Mouse (Mus musculus): ENCODE results near the gene Zfpm1. TPM values are rescaled to one million over a fixed set of nuclear protein-coding genes. Genes with fewer than 3 reads are reported as not detected.

Zfpm1 gene
- polyA plus RNA-seq, 1 experiment from 2014 or later: 1.5 TPM

GRCm38 (mm10) chr8:122307836-122308235 lies 25.9 kb downstream of the Zfpm1 start:
- DNase-seq (ENCODE audit: low spot score): no peak
- H3K27me3 ChIP-seq (ENCODE audit: low read depth, poor library complexity, severe bottlenecking): no peaks in the 10 kb centered on the region
- no peaks in the 10 kb centered on the region for H3K9me3 ChIP-seq (replicated peaks)
- H3K4me1 ChIP-seq: peaks cover 23% of the 10 kb centered on the region
- H3K36me3 ChIP-seq: 0 out of 2 replicates have a peak, but pooled peaks cover 2% of the 10 kb centered on the region
- WGBS: 91% methylated on average over 8 of the region's 8 CpGs
- H3K4me3 ChIP-seq: no peak overlapping the region
- 0 out of 2 replicates have a peak overlapping the region, but pooled peaks have one; percentile 17 for H3K27ac ChIP-seq (replicated peaks)

GRCm38 (mm10) chr8:122309272-122309671 lies 27.3 kb downstream of the Zfpm1 start:
- H3K4me1 ChIP-seq: peaks cover 30% of the 10 kb centered on the region
- 0 out of 2 replicates have a peak, but pooled peaks cover 2% of the 10 kb centered on the region for H3K36me3 ChIP-seq
- no peak for DNase-seq (ENCODE audit: low spot score)
- no peaks in the 10 kb centered on the region for H3K9me3 ChIP-seq (replicated peaks)
- no peak overlapping the region for H3K4me3 ChIP-seq
- no peaks in the 10 kb centered on the region for H3K27me3 ChIP-seq (ENCODE audit: low read depth, poor library complexity, severe bottlenecking)
- WGBS: 95% methylated on average over 12 of the region's 12 CpGs
- H3K27ac ChIP-seq (replicated peaks): peak overlapping the region; percentile 63; the same call in 1 of the 2 replicates

- Histone ChIP-seq H3K27ac (replicated peaks) (peak overlapping the region; percentile 33; the same call in 1 of the 2 replicates), H3K4me1 (peaks cover 35% of the 10 kb centered on the region), H3K9me3 (replicated peaks) (no peaks in the 10 kb centered on the region), H3K27me3 (ENCODE audit: low read depth, poor library complexity, severe bottlenecking) (no peaks in the 10 kb centered on the region), H3K4me3 (no peak overlapping the region), H3K36me3 (0 out of 2 replicates have a peak, but pooled peaks cover 2% of the 10 kb centered on the region)
- 92% methylated on average over 2 of the region's 2 CpGs for WGBS
- no peak for DNase-seq (ENCODE audit: low spot score)
These were observed 29.2 kb downstream of the Zfpm1 start for GRCm38 (mm10) chr8:122311115-122311514.

GRCm38 (mm10) chr8:122312553-122312952 lies 30.6 kb downstream of the Zfpm1 start:
- no peak for DNase-seq (ENCODE audit: low spot score)
- 88% methylated on average over 2 of the region's 2 CpGs for WGBS
- no peaks in the 10 kb centered on the region for H3K9me3 ChIP-seq (replicated peaks)
- 0 out of 2 replicates have a peak, but pooled peaks cover 2% of the 10 kb centered on the region for H3K36me3 ChIP-seq
- peaks cover 37% of the 10 kb centered on the region for H3K4me1 ChIP-seq
- no peak overlapping the region for H3K4me3 ChIP-seq
- H3K27me3 ChIP-seq (ENCODE audit: low read depth, poor library complexity, severe bottlenecking): no peaks in the 10 kb centered on the region
- peak overlapping the region; percentile 55 for H3K27ac ChIP-seq (replicated peaks)

GRCm38 (mm10) chr8:122313310-122313709 lies 31.4 kb downstream of the Zfpm1 start:
- Histone ChIP-seq H3K4me1 (peaks cover 44% of the 10 kb centered on the region), H3K27me3 (ENCODE audit: low read depth, poor library complexity, severe bottlenecking) (no peaks in the 10 kb centered on the region), H3K9me3 (replicated peaks) (no peaks in the 10 kb centered on the region), H3K4me3 (no peak overlapping the region), H3K36me3 (0 out of 2 replicates have a peak, but pooled peaks cover 2% of the 10 kb centered on the region), H3K27ac (replicated peaks) (peak overlapping the region; percentile 55)
- DNase-seq (ENCODE audit: low spot score): no peak
- whole genome bisulfite sequencing: 74% methylated on average over 12 of the region's 12 CpGs

- DNase-seq (ENCODE audit: low spot score): no peak
- no peak overlapping the region for H3K4me3 ChIP-seq
- H3K9me3 ChIP-seq (replicated peaks): no peaks in the 10 kb centered on the region
- H3K36me3 ChIP-seq: no peaks in the 10 kb centered on the region
- H3K27ac ChIP-seq (replicated peaks): no peak overlapping the region; the same call in 1 of the 2 replicates
- peaks cover 60% of the 10 kb centered on the region for H3K4me1 ChIP-seq
- WGBS: 79% methylated on average over 13 of the region's 13 CpGs
- no peaks in the 10 kb centered on the region for H3K27me3 ChIP-seq (ENCODE audit: low read depth, poor library complexity, severe bottlenecking)
These were observed 33.1 kb downstream of the Zfpm1 start for GRCm38 (mm10) chr8:122314899-122315496.

GRCm38 (mm10) chr8:122316402-122316801 lies 34.5 kb downstream of the Zfpm1 start:
- Histone ChIP-seq H3K36me3 (no peaks in the 10 kb centered on the region), H3K4me1 (peaks cover 75% of the 10 kb centered on the region), H3K4me3 (no peak overlapping the region), H3K9me3 (replicated peaks) (no peaks in the 10 kb centered on the region), H3K27ac (replicated peaks) (0 out of 2 replicates have a peak overlapping the region, but pooled peaks have one; percentile 47), H3K27me3 (ENCODE audit: low read depth, poor library complexity, severe bottlenecking) (0 out of 2 replicates have a peak, but pooled peaks cover 1% of the 10 kb centered on the region)
- 53% methylated on average over 2 of the region's 2 CpGs for WGBS
- no peak for DNase-seq (ENCODE audit: low spot score)

- peaks cover 83% of the 10 kb centered on the region for H3K4me1 ChIP-seq
- DNase-seq (ENCODE audit: low spot score): no peak
- no peaks in the 10 kb centered on the region for H3K36me3 ChIP-seq
- H3K9me3 ChIP-seq (replicated peaks): no peaks in the 10 kb centered on the region
- H3K4me3 ChIP-seq: no peak overlapping the region
- H3K27me3 ChIP-seq (ENCODE audit: low read depth, poor library complexity, severe bottlenecking): 0 out of 2 replicates have a peak, but pooled peaks cover 13% of the 10 kb centered on the region
- H3K27ac ChIP-seq (replicated peaks): peak overlapping the region; percentile 46
- WGBS: 48% methylated on average over 8 of the region's 8 CpGs
These were observed 36.1 kb downstream of the Zfpm1 start for GRCm38 (mm10) chr8:122317918-122318475.

GRCm38 (mm10) chr8:122319045-122319707 lies 37.2 kb downstream of the Zfpm1 start:
- H3K27me3 ChIP-seq (ENCODE audit: low read depth, poor library complexity, severe bottlenecking): peaks cover 21% of the 10 kb centered on the region; the same call in 1 of the 2 replicates
- H3K9me3 ChIP-seq (replicated peaks): no peaks in the 10 kb centered on the region
- H3K4me3 ChIP-seq: no peak overlapping the region
- H3K4me1 ChIP-seq: peaks cover 82% of the 10 kb centered on the region
- no peak for DNase-seq (ENCODE audit: low spot score)
- H3K36me3 ChIP-seq: no peaks in the 10 kb centered on the region
- WGBS: 73% methylated on average over 11 of the region's 11 CpGs
- peak overlapping the region; percentile 43 for H3K27ac ChIP-seq (replicated peaks)

- Histone ChIP-seq H3K36me3 (no peaks in the 10 kb centered on the region), H3K27ac (replicated peaks) (peak overlapping the region; percentile 30; the same call in 1 of the 2 replicates), H3K4me3 (no peak overlapping the region), H3K9me3 (replicated peaks) (no peaks in the 10 kb centered on the region), H3K27me3 (ENCODE audit: low read depth, poor library complexity, severe bottlenecking) (peaks cover 24% of the 10 kb centered on the region), H3K4me1 (peaks cover 83% of the 10 kb centered on the region)
- WGBS: 74% methylated on average over 7 of the region's 7 CpGs
- DNase-seq (ENCODE audit: low spot score): no peak
These were observed 37.8 kb downstream of the Zfpm1 start for GRCm38 (mm10) chr8:122319708-122320075.

GRCm38 (mm10) chr8:122320541-122320940 lies 38.6 kb downstream of the Zfpm1 start:
- H3K4me1 ChIP-seq: peaks cover 87% of the 10 kb centered on the region
- no peak overlapping the region for H3K4me3 ChIP-seq
- WGBS: 18% methylated on average over 3 of the region's 3 CpGs
- no peak for DNase-seq (ENCODE audit: low spot score)
- 0 out of 2 replicates have a peak overlapping the region, but pooled peaks have one; percentile 52 for H3K27ac ChIP-seq (replicated peaks)
- no peaks in the 10 kb centered on the region for H3K9me3 ChIP-seq (replicated peaks)
- H3K27me3 ChIP-seq (ENCODE audit: low read depth, poor library complexity, severe bottlenecking): peaks cover 32% of the 10 kb centered on the region
- H3K36me3 ChIP-seq: no peaks in the 10 kb centered on the region

GRCm38 (mm10) chr8:122321455-122321921 lies 39.5 kb downstream of the Zfpm1 start:
- DNase-seq (ENCODE audit: low spot score): no peak
- peaks cover 93% of the 10 kb centered on the region for H3K4me1 ChIP-seq
- no peaks in the 10 kb centered on the region for H3K36me3 ChIP-seq
- 68% methylated on average over 10 of the region's 10 CpGs for WGBS
- no peak overlapping the region for H3K4me3 ChIP-seq
- 0 out of 2 replicates have a peak overlapping the region, but pooled peaks have one; percentile 52 for H3K27ac ChIP-seq (replicated peaks)
- H3K27me3 ChIP-seq (ENCODE audit: low read depth, poor library complexity, severe bottlenecking): peaks cover 41% of the 10 kb centered on the region
- no peaks in the 10 kb centered on the region for H3K9me3 ChIP-seq (replicated peaks)

Measured in midbrain, embryonic 10.5 days (tissue).